Mouse (Mus musculus) megakaryocyte, embryonic 14.5 days (primary cell): Measurements from ENCODE around the gene Islr.

Experiments used
- FLI1 ChIP-seq: IDR thresholded peaks from 2 replicates; pipeline ENCODE4 v1.6.1; 2012; ENCODE audit warnings: low read length, inconsistent platforms, mixed read lengths
- GATA1 ChIP-seq: IDR thresholded peaks from 3 replicates; pipeline ENCODE4 v1.6.1; 2012; ENCODE audit warnings: mixed read lengths, low read length, inconsistent platforms, borderline replicate concordance

GRCm38 (mm10) chr9:58125085-58125484, 79.0 kb downstream of the Islr start:
- no peak for TF ChIP-seq FLI1
- TF ChIP-seq GATA1: no peak
